Mouse (Mus musculus) adrenal gland, postnatal 36 days (tissue): ENCODE results near the gene Tmem107. TPM values are rescaled to one million over a fixed set of nuclear protein-coding genes. Genes with fewer than 3 reads are reported as not detected.
"Not testable (repeated sequence)": the region's sequence is repeated elsewhere in the genome, so short reads cannot be mapped to it uniquely, and the experiment has no call there.

Experiments
- DNase-seq, 2 experiments: peaks; one replicate each; pipeline ENCODE4 v3.0.0; 2021; ENCODE audit warnings: mixed read lengths in 1 of 2
- total RNA-seq, 2 experiments: library from RNA; stranded (reverse); gene quantifications; 2 replicates each; pipeline ENCODE4 v1.2.3; 2021

Gene Tmem107
- total RNA-seq, 2 experiments from 2014 or later, result 13.5 to 17.5 TPM

GRCm38 (mm10) chr11:69092386-69092751 is 21.8 kb downstream of the Tmem107 start:
- peak; percentile 91 to 92 for DNase-seq

- DNase-seq, result no peak
Observed at GRCm38 (mm10) chr11:69092871-69093270, 22.3 kb downstream of the Tmem107 start.

GRCm38 (mm10) chr11:69093856-69094255 is 23.2 kb downstream of the Tmem107 start:
- not testable (repeated sequence) for DNase-seq

GRCm38 (mm10) chr11:69094697-69095429 is 24.3 kb downstream of the Tmem107 start, which contains the start of gene Per1:
Gene Per1 (plus strand): TSS chr11:69095217.
- DNase-seq, result peak; percentile 98

GRCm38 (mm10) chr11:69095511-69096231 is 25.1 kb downstream of the Tmem107 start:
- DNase-seq, result no peak

GRCm38 (mm10) chr11:69096360-69096986 is 25.9 kb downstream of the Tmem107 start:
- peak in 1 of 2 experiments; percentile 52 for DNase-seq

GRCm38 (mm10) chr11:69096987-69097900 is 26.6 kb downstream of the Tmem107 start:
- DNase-seq, result peak; percentile 100

- no peak for DNase-seq
Observed at GRCm38 (mm10) chr11:69098039-69098761, 27.6 kb downstream of the Tmem107 start.

GRCm38 (mm10) chr11:69098762-69099091 is 28.1 kb downstream of the Tmem107 start:
- DNase-seq, result peak; percentile 99

GRCm38 (mm10) chr11:69099177-69099914 is 28.7 kb downstream of the Tmem107 start:
- peak; percentile 81 to 83 for DNase-seq

GRCm38 (mm10) chr11:69099915-69100345 is 29.3 kb downstream of the Tmem107 start:
- peak; percentile 98 for DNase-seq

- DNase-seq, result no peak
Observed at GRCm38 (mm10) chr11:69100639-69101360, 30.2 kb downstream of the Tmem107 start.

GRCm38 (mm10) chr11:69101604-69102402 is 31.2 kb downstream of the Tmem107 start:
- no peak for DNase-seq

GRCm38 (mm10) chr11:69102403-69102725 is 31.8 kb downstream of the Tmem107 start:
- peak; percentile 80 to 83 for DNase-seq

- DNase-seq, result no peak
Observed at GRCm38 (mm10) chr11:69103121-69103520, 32.5 kb downstream of the Tmem107 start.

- DNase-seq, result no peak
Observed at GRCm38 (mm10) chr11:69103531-69104435, 33.2 kb downstream of the Tmem107 start.

GRCm38 (mm10) chr11:69104487-69104886 is 33.9 kb downstream of the Tmem107 start:
- DNase-seq, result no peak

- no peak for DNase-seq
Observed at GRCm38 (mm10) chr11:69105227-69105626, 34.6 kb downstream of the Tmem107 start.
